Mouse (Mus musculus) right cerebral cortex, adult 2 months (tissue): ENCODE measurements around the gene Taf1b.

Experiments used
- DNase-seq, 2 experiments: peaks; one replicate each; pipeline ENCODE4 v3.0.0; 2021 to 2022; ENCODE audit warnings: low spot score in 2 of 2

Gene Taf1b

DNA sequence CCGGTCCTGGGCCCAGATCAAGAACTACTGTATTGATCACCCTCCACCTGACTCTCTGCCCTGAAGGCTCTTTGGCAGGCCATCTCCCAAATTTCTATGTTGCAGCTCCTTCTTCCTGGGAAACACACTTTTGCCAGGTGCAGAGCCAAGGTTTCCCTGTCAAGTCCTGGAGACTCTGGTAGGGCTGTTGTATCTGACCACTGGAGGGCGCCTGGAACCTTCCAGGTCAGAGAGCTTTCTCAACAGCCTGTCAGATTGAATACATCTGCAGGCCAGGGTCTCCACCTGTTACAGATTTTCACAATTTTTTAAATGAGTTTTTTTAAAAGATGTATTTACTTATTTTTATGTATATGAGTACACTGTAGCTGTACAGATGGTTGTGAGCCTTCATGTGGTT, 105.1 kb downstream of the Taf1b start:
- DNase-seq, result peak; percentile 73

DNA sequence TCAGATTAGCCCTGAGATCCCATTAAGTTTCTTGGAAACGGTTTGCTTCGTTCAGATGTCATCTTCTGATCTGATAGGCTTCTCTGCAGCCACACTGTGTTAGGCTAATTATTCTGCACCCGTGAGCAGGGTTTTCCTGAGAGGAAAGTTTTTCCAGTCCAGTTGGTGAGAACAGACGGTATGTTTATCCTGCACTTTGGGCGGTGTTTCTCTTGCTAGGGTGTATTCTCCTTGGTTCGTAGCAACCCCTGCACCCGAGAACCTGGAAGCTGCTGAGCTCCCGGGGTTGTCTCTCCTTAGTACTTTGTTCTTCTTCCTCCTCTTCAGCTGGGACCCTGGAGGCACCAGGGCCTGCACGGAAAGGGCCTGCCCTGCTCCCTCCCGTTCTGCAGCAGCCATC, 108.0 kb downstream of the Taf1b start:
- DNase-seq, result no peak
